Mouse (Mus musculus) gastrocnemius, adult 8-10 months (tissue): ENCODE measurements around the gene Stxbp6. TPM values are rescaled to one million over a fixed set of nuclear protein-coding genes. Genes with fewer than 3 reads are reported as not detected.
"Not testable (repeated sequence)": the region's sequence is repeated elsewhere in the genome, so short reads cannot be mapped to it uniquely, and the experiment has no call there.

Source experiments
- DNase-seq, 2 experiments: peaks; one replicate each; pipeline ENCODE4 v3.0.0; 2022; ENCODE audit warnings: low spot score in 2 of 2
- total RNA-seq, 4 experiments: library from RNA; stranded (reverse); gene quantifications; 2 replicates each; pipeline ENCODE4 v1.2.4; 2022

Stxbp6 gene
- total RNA-seq: 1 to 10 TPM; 2.4 to 6.1 (median 2.9) TPM

DNA sequence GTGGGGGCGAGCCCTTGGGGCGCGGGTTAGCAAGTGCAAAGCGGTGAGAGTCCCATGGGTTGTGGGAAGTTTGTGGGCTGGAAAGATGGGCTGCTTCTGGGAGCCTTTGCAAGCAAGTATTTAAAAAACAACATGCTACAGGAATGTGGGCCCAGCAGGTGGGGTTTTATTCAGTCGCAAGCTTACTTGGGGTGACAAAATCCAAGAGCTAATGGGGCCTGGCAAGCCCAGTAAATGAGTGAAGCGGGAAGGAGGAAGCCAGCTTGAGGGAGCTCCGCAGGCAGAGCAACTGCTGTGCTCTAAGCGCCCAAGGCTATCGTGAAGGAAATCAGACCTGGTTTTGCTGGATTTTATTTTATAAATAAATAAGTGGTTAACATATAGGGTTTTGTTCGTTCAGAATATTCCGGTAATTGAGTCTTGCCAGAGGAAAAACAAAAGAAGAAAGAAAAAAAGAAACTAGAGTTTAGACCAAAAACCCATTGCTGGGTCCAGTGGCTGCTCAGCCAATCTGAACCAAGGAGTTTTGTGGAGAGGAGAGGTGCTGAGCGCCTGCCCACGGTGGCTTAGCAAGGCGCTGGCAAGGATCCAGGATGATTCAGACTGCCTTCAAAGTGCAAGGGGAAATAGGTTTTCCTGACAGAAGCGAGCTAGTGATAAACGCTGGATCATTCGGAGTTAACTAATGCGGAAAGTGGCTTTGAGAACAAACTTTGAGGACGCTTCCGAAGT lies at the start of gene Stxbp6:
Stxbp6 (minus strand) TSS at position 99 of the 732 bp plus-strand sequence.
- DNase-seq: peak; percentile 26 to 34

DNA sequence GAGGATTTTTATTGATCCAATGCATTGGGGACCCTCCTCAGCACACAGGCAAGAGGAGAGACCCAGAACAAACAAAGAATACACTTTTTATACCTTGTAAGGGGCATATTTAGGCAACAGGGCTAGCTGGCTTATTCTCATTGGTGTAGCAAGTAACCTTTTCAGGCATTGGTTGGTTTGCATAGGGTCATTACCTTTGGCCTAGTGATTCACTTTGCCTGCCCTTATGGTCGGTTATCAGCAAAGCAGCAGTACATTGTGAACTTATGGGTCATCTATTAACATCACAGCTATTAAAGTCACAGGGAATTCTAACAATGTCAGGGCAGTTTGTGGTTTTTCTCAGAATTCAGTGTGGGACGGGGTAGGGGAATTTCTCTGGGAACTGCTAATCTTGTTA lies 28.4 kb upstream of the Stxbp6 start:
- DNase-seq: not testable (repeated sequence)

DNA sequence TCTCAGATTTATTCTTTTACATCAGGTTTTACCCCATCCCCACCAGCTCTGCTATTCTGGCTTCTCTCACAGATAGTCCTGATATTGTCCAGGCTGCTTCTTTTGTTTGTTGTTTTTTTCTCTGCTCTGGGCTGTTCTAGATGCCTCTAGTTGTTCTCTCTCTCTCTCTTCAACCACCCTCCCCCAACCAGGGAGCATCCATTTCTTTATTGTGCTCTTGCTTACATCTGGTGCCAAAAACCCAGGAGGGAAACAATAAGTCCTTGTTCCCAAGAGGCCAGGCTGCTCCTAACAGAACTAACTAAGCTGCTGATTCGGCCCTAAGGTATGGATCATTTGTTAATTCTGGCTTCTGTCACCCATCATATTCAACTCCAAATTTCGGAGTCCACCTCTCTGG lies 19.2 kb upstream of the Stxbp6 start:
- no peak for DNase-seq

DNA sequence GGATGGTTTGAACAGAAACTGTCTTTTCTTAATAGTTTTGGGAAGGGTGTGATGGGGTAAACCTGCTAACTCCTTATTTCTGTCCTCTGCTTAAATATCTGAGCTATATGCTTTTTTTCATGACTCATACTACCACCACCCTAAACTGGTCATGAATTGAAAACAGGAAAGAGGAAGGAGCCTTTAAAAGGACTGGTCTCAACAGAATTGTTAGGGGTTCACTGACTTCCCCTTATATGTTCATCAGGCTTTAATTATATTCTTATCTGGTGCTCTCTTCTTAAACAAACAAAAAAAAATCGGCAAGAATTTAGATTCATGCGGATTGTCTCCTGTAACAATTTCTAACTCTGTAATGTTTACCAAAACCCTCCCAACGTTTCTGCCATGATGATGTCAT lies 17.9 kb upstream of the Stxbp6 start:
- no peak for DNase-seq

DNA sequence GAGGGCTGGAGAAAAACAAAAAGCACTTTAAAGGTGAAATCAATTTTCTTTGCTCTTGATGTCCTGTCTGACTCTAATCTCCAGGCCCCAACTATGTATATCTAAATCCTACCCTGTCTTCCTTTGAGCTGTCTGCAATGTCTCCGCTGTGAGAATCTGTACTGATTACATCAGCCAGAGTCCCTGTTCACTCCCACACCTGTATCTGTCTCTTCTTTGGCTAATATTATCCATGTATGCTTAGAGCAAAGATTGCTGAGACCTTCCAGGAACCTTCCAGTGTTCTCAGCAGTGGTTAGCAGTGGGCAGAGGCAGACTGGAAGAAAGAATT lies 8.6 kb upstream of the Stxbp6 start:
- DNase-seq: no peak

DNA sequence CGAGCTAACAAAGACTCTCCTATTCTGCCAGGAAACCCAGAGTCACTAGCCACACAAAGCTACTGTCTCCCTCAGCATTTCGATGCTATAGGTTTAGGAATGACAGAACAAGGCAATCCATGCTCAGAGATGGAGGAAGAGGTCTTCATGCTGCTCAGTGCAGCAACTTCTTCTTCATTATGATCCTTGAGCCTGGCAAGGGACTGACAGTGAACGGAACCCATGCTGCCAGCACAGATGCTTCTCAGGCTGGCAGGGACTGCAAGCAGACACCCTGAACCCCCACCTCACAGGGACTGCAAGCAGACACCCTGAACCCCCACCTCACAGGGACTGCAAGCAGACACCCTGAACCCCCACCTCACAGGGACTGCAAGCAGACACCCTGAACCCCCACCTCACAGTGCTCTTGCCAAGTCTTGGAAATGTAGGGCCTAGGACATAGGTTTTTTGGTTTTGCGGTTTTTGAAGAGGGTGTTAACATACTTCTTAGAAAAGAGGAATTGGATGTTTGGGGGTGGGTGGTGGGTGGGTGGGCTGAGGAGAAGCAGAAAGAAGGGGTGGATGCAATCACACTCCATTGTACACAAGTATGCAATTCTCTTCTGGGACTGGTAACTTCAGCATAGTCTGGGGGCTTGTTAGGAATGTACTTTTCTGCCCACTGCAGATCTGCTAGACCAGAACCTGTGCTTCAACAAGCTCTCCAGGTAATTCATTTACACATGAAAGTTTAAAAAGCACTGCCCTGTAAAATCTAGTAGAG lies 8.1 kb upstream of the Stxbp6 start:
- DNase-seq: no peak

DNA sequence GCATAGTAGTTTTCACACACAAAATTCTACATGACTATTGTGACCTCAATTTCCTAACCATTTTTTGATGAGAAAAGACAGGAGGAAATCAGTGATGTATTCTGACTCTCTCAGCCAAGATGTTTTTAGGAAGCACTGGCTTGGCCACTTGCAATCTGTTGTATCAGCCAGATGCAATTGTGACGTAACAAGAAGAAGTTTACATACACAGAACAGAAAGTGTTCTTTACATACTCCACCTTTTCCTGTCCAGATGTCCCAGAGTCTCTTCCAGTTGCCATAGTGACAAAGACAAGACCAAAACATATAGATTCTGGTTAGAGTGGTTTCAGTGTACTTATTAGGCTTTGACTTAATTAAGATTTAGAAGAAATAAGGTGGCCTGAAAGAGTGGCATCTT lies 7.1 kb upstream of the Stxbp6 start:
- no peak for DNase-seq

DNA sequence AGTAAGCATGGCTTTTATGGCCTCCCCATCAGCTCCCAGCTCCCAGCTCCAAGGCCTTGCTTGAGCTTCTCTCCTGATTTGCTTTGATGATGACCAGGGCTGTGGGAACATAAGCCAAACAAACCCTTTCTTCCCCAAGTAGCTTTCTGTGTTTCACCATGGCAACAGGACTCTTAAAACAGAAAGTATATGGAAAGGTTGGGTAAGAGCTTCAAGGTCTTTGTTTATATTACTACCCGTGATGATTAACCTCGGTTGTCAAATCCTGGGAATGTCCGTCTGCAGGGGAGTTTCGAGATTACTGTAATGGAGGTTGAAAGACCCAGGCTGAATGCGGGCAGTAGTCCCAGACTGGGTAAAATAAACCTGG lies 6.2 kb upstream of the Stxbp6 start:
- DNase-seq: no peak

DNA sequence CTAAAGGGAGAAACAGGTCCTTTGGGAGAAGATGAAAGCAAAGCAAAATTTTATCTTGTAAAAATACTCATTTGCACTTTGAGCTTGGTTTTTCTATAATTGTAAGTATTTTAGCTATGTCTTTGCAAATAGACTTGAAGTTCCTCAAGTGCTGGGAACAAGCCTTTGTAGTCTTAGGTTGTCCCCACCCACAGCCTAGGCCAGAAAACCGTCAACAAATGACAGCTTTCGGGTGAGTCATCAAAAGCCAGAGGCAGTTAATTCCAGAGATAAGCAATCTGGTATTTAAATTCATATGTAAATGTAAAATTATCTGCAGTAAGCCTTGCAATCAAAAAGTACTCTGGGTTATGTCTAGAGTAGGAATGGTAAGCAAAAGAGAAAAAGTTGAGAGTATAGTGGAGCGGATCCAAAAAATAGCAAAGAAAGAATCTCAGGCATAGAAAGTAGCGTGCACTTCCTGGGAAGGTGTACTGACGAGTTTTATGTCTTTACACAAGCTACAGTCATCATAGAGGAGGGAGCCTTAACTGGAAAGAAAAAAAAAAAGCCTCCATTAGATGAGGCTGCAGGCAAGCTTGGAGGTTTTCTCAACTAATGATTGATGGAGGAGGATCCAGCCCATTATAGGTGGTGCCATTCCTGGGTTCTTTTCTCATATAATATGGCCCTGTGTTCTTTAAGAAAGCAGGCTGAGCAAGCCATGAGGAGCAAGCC lies 5.7 kb upstream of the Stxbp6 start:
- DNase-seq: no peak

DNA sequence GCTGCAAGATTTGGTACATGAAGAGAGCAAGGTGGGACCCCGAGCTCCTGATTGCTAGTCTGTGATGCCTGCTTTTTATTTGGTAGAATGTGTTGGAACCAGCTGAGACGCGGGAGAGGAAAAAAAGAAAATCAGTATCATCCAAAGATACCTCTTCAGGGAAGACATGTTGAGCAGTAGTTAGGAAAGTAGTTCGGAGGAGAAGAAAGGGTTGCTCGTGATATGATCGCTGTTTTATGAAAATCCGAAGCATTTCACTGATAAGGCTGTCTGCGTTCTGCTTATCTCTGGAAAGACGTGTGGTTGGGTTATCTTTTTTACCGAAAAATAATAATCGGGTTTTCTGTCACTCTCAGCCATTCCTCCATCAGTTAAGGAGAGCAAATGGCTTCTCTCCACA lies 1.1 kb upstream of the Stxbp6 start:
- no peak for DNase-seq

DNA sequence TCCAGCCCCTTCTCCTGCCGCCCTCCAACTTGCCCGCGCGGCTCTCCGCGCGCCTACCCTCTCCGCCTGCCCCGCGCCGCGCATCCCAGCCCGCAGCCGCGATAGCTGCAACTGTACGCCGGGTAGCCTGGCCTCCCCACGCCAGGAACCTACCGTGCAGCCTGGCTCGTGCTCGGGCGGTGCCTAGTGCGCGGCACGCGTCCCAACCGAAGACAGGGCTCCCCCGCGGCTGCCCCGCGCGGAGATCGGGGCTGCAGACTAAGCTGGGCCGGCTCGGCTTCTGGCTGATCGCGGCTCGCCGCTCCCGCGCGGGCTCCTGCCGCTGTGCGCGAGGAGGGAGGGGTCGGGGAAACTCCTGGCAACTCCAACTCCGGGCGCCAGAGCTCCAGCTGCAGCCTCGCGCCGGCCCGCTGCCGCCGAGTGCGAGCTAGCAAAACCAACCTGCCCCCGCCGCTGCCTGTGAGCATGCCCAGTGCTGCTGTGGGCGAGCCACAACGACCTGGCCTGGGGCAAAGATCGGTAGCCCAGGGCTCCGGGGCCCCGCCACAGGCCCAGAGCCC lies 387 bp downstream of the Stxbp6 start:
- peak; percentile 45 to 65 for DNase-seq

DNA sequence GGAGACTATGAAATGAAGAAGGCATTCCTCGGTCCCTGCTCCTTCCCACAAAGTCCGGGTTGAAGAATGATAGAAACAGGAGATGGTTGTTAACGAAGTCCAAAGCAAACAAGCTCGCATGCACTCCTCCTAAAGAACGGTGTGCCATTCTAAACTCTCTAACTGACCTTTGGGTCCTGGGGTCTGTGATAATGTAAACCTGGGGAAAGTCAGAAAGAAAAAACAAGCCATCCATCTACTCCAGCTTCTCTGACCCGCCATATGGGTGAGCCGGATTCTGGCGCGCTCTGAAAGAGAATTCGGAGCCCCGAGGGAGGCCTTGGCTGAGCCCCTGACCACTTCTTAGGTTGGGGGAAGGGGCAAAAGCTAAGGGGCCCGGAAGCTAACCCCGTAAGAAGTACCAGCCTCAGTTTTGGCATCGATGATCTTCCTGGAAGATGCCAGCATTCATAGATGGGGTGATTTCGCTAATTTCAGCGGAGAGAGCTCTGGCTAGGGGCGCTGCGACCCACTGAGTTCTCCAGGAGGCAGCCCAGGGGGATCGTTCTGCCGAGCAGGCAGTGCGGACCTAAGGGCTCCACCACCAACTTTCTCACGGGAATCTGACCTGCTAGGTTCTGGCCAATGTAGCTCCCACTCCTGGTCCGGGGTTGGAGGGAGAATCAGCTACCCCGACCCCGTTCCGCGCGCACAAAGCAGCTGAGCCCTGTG lies 1.0 kb downstream of the Stxbp6 start:
- no peak for DNase-seq

DNA sequence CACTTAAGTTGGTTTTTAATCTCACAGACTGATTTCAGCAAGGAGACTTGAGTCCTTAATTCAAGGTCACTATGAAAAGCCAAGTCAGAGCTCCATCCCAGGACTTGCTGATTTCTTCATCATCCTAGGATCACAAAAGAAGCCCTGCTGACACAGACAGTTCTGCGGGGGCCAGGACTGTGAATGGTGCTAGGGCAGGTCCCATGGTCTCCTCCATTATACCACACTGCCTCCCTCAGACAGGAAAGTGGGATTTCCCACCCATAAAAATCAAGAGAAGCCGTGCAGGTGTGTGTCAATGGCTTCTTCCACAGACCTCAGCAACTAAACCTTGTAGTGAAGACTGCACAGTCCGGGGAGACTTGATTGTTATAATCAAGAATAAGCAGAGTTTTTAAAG lies 2.3 kb downstream of the Stxbp6 start:
- DNase-seq: no peak

DNA sequence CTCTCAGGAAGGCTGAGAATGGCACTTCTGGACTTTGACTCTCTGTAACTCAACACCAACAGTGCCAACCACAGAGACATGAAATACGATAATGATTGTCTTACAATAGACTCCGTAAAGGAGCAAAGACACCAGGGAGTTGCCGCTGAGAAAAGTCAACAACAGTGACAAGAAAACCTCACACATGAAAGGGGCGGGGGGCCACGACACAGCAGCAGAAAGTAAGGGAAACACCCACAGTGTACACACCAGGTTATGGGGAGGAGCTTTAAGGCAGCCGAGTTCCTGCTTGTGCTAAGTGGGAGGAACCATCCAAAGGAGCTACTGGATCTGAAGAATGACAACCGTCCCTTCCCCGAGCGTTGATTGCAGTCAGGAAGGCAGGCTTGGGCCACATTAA lies 4.3 kb downstream of the Stxbp6 start:
- DNase-seq: no peak

DNA sequence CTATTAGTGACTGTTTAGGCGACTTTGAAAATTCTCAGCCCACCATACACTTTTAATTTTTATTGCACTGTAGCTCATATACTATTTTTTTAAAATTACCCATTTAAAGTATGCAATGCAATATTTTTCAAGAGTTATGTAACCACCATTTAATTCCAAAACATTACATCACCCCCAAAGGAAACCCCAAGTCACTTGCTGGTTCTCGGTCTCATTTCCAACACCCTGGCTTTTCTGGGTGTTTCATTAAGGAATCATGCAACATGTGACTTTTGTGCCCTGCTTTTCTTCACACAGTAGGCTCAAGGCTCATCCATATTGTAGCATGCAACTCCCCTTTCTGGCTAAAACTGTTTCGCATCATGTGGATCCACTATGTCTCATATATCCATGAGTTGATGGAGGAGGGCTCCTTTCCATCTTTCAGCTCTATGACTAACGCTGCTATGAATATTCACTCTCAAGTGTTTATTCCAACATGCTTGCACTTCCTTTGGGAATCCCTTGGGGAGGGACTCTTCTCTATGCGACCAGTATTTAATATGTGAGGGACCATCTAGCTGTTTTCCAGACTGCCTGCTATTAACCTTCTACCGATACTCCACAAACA lies 6.3 kb downstream of the Stxbp6 start:
- DNase-seq: no peak

DNA sequence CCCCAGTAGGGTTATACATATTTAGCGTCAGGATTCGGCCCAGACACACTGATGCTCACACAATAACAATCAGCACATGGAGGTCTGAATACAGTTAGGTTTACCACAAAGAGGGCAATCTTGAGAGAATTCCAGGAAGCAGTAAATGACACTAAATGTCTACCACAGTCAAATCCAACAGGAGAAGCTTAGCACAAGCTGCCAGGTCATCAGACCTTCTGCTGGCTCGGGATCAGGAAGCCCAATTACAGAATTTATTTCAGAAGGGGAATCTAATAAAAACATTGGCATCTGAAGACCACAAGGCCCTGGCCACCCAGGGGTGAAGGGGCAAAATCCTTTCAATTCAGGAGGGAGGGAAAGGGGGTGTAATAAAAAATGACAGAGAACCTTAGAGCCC lies 6.8 kb downstream of the Stxbp6 start:
- no peak for DNase-seq

DNA sequence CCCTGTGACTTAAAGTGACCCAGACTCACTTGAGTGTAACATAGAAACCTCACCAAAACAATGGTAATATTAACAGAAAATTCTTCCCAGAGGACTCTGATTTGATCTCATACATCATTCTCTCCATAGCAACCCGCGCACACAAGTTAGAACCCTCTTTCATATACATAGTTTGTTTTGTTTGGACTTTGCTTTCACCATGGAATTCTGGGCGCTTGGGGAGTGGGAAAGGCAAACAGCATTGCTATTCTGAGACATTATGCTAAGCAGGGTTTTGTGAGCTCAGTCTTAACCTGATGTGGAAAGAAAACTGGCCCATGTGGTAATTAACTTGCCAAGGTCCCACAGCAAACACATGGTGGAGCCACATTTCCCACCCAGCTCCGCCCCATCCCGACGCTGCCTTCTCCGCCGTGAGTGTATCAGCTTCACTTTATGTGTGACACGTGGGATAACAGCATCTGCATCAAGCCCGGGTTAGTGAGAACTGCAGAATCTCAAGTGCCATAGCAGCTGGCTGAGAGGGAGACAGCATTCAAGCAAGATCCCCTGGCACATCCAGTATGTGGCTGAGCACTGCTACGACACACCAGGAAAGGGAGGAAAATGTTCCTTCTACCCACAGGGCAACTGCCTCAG lies 7.3 kb downstream of the Stxbp6 start:
- no peak for DNase-seq

DNA sequence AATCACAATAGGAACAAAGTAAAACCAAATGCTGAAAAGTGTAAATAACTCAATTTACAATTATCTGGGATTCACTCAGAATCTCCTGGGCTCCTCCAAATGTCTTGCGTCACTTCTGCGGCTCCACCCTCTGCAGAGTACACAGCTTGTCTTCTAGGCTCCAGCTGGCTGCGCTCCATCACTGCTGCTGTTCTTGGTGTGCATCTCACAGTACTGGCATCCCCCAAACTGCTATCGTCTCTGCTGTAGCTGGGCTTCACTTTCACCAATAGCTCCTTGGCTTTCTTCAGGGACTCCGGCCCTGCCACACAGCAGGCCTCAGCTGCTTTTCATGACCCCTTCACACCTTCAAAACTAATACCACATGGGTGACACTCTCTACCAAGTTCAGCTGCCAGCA lies 10.9 kb downstream of the Stxbp6 start:
- DNase-seq: peak; percentile 33 to 49

DNA sequence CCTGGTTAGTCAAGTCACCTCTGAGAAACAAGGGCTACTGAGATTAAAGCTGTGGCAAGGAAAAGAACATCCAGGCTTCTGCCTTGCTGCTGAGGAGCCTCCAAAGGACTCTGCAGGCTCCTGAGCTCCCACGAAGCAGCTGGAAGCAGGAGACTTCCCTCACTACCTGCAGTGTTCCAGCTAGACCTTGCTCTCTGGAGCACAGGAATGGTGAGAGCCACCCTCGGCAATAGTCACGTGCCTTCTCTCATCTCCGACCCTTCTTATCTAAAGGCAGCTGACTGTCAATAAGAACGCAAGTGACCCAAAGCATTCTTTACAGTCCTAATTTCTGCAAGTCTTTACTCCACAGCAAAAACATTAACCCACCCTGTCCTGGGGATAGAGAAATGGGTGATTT lies 13.2 kb downstream of the Stxbp6 start:
- no peak for DNase-seq

DNA sequence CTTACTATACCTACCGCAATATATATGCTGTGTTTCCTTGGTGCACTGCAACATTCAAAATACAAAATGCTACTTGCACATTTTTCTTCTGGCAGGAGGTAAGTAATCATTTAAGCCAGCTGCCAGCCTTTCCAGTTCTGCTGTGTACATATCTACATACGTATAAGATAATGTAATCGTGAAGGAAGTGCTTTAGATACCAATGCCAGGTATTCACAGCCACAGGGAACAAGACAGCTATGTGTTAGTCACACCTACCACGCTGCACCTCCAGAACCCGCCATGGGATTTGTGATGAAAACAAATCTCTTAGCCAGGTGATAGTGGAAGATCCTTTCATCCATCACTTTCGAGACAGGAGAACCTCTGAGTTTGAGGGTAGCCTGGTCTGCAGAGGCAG lies 13.7 kb downstream of the Stxbp6 start:
- DNase-seq: no peak

DNA sequence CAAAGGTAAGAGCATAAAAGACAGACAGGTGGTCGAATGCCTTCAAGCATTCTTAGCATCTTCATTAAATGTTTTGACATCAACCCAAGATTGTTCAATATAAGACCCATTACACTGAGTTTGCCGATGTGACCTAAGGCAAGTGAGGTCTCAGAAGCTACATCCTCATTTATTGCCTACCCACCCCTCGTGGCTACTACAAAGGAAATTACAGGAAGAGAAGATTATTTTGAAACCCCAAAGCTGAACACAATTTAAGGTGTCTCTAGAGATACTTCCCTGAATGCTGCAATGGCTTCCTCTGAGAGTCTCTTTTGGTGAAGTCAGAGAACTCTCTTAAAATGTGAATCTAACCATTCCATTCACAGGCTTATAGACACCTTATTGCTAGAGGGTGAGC lies 16.5 kb downstream of the Stxbp6 start:
- no peak for DNase-seq
